Mouse (Mus musculus) erythroblast, embryonic 14.5 days (primary cell): Measurements from ENCODE around the gene Serpinb8. TPM values are rescaled to one million over a fixed set of nuclear protein-coding genes. Genes with fewer than 3 reads are reported as not detected.

Source experiments
- H3K27me3 ChIP-seq: 2 replicates; pipeline ENCODE4 v1.6.1; 2012; ENCODE audit warnings: inconsistent platforms; ENCODE audit not compliant: control insufficient read depth
- H3K36me3 ChIP-seq: 2 replicates; pipeline ENCODE4 v1.6.1; 2012; ENCODE audit warnings: mild to moderate bottlenecking, inconsistent platforms; ENCODE audit not compliant: control insufficient read depth
- H3K4me1 ChIP-seq: 2 replicates; pipeline ENCODE4 v1.6.1; 2012; ENCODE audit warnings: inconsistent platforms; ENCODE audit not compliant: control insufficient read depth
- H3K4me3 ChIP-seq: replicated peaks from 2 replicates; pipeline ENCODE3; 2012; ENCODE audit warnings: moderate library complexity, mild to moderate bottlenecking, inconsistent platforms
- H3K9me3 ChIP-seq: 2 replicates; pipeline ENCODE4 v1.6.1; 2012; ENCODE audit warnings: low read length, inconsistent platforms, mixed read lengths; ENCODE audit not compliant: control insufficient read depth
- GATA1 ChIP-seq: IDR thresholded peaks from 2 replicates; pipeline ENCODE4 v1.6.1; 2012; ENCODE audit warnings: low read length, inconsistent platforms, mixed read lengths
- TAL1 ChIP-seq: IDR thresholded peaks from 3 replicates; pipeline ENCODE4 v1.6.1; 2012; ENCODE audit warnings: low read length, inconsistent platforms, mixed read lengths
- polyA plus RNA-seq: library from polyadenylated mRNA; stranded (reverse); fragments of >175 nt; gene quantifications from 2 replicates; pipeline ENCODE4 v1.2.3, GENCODE M21; 2012

The Serpinb8 gene
- polyA plus RNA-seq, result not detected in 2 replicates

GRCm38 (mm10) chr1:107589691-107590470, at the start of gene Serpinb8:
Gene Serpinb8, plus strand, starts transcription at chr1:107590006.
- H3K4me1 ChIP-seq, result no peaks in the 10 kb centered on the region
- H3K36me3 ChIP-seq, result no peaks in the 10 kb centered on the region
- H3K9me3 ChIP-seq, result no peaks in the 10 kb centered on the region
- H3K4me3 ChIP-seq, result no peak within 1 kb of the TSS
- H3K27me3 ChIP-seq, result no peaks in the 10 kb centered on the region
- TF ChIP-seq TAL1, result no peak
- no peak for TF ChIP-seq GATA1

DNA sequence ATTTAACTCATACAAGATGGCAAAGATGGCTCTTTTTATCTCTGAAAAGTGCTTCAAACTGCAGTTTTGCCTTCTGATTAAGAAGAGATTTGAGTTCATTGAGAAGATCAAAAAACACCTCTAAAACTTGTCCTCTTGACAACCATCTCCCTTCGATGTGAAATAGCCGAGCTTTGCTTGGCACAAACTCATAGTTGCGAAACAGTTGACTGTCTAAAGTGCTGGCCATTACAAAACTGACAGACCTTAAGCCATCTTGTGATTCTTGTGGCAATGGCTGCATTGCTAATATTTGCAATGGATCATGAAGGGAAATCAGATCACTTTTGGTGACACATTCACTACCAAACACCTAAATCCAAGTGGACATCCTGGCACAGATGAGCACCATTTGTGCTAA, 30.3 kb upstream of the Serpinb8 start:
- no peak for TF ChIP-seq TAL1
- TF ChIP-seq GATA1, result no peak
- Histone ChIP-seq H3K27me3 (no peaks in the 10 kb centered on the region), H3K4me3 (no peak overlapping the region), H3K4me1 (no peaks in the 10 kb centered on the region), H3K36me3 (no peaks in the 10 kb centered on the region), H3K9me3 (no peaks in the 10 kb centered on the region)

DNA sequence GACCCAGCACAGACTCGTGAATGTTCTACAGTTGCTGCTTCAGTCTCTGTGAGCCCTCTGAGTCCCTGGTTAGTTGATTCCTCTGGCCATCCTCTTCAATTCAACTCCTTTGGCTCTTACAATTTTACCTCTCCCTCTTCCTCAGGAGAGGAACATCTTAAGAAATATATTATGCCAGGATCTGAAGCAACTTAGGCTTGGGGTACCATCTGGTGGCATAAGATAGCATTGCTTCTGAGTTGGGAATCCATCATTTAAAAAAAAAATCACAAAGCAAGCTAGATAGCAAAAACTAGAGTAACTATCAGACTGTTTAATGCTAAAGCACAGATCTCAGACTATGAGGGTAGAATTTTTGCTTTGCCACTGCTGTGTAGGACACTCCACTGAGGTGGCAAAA, 27.7 kb upstream of the Serpinb8 start:
- H3K4me1 ChIP-seq, result no peaks in the 10 kb centered on the region
- H3K36me3 ChIP-seq, result no peaks in the 10 kb centered on the region
- no peaks in the 10 kb centered on the region for H3K9me3 ChIP-seq
- no peak for TF ChIP-seq TAL1
- no peak for TF ChIP-seq GATA1
- H3K27me3 ChIP-seq, result no peaks in the 10 kb centered on the region
- H3K4me3 ChIP-seq, result no peak overlapping the region

- TF ChIP-seq TAL1, result no peak
- TF ChIP-seq GATA1, result no peak
- no peaks in the 10 kb centered on the region for H3K4me1 ChIP-seq
Observed at GRCm38 (mm10) chr1:107565644-107566043, 24.2 kb upstream of the Serpinb8 start.

DNA sequence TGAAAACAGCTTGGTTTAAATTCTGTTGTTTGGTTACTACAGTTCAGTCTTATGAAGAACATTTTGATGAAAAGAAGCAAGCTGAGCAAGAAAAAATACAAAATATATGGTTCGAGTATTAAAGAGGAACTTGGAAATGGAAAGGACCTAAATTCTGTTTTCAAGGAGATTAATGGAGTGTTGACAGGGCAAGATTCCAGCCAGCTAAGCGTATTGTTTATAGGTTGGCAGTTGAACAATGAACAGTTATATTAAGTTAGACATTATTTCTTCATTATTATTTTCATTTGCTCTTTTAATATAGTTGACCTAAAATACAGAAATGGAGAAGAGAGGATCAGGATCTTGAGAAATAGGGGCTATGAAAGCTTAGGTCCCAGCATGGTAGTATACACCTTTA, 13.7 kb upstream of the Serpinb8 start:
- no peaks in the 10 kb centered on the region for H3K36me3 ChIP-seq

More at GRCm38 (mm10) chr1:107565644-107566043, 24.2 kb upstream of the Serpinb8 start:
- H3K27me3 ChIP-seq, result no peaks in the 10 kb centered on the region
- H3K9me3 ChIP-seq, result no peaks in the 10 kb centered on the region
- H3K36me3 ChIP-seq, result no peaks in the 10 kb centered on the region
- no peak overlapping the region for H3K4me3 ChIP-seq

DNA sequence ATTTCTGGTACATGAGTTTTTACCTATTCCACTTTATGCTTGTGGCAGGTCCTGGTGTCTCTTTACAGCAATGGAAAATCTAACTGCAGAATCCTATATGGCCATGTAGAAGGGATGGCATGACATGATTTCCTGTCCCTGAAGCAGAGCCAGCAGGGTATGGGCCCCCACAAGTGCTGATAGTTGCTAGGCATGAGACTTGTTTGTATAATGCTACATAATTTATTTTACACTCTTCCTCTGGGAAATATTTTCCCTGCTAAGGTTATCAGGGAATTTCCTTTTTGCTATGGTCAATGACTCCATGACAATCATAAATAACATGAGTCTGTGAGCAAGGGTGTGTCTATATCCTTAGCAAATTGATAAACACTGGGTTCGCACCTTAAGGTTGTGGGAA, 12.3 kb upstream of the Serpinb8 start:
- no peaks in the 10 kb centered on the region for H3K27me3 ChIP-seq
- H3K4me3 ChIP-seq, result no peak overlapping the region
- TF ChIP-seq GATA1 (no peak), TAL1 (no peak)
- H3K36me3 ChIP-seq, result no peaks in the 10 kb centered on the region
- H3K4me1 ChIP-seq, result no peaks in the 10 kb centered on the region
- no peaks in the 10 kb centered on the region for H3K9me3 ChIP-seq

More for the DNA sequence above, 13.7 kb upstream of the Serpinb8 start:
- H3K4me1 ChIP-seq, result no peaks in the 10 kb centered on the region
- no peaks in the 10 kb centered on the region for H3K9me3 ChIP-seq
- no peaks in the 10 kb centered on the region for H3K27me3 ChIP-seq
- TF ChIP-seq TAL1, result no peak
- TF ChIP-seq GATA1, result no peak
- no peak overlapping the region for H3K4me3 ChIP-seq

DNA sequence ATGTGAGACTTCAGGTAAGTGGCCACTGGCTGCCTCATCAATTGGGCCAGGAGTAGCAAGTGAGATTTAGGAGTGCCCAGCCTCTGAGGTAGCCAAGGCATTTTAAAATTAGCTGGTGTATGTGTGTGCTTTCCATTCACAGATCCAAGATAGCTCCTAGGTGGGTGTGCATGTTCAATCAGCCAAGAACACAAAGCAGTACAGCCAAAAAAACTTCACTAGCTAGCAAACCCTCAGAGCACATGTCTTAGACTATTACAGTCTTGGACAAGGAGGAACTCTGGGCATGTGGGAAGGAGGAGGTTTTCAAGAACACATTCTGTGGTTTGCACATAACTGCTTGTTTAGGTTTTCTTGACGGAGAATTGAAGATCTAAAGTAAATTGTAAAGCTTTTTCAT, 8.6 kb upstream of the Serpinb8 start:
- Histone ChIP-seq H3K27me3 (no peaks in the 10 kb centered on the region), H3K4me1 (no peaks in the 10 kb centered on the region), H3K36me3 (no peaks in the 10 kb centered on the region), H3K9me3 (no peaks in the 10 kb centered on the region), H3K4me3 (no peak overlapping the region)
- TF ChIP-seq TAL1 (no peak), GATA1 (no peak)

DNA sequence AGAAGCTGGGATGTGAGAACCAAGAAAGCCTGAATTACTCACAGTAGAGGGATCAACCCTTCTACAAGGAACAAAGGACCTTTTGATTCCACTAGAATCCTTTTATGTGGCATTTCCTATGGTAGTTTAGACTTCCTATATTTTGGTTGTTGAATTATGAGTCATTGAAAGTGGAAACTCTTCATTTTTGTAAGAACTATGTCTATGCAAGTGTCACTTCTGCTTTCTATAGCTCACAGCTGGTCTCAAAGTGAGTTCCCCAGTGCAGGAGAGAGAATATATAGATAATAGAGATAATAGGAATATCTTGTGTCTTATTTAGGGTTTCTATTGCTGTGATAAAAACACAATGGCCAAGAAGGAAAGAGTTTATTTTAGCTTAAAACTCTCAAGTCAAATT, 6.9 kb upstream of the Serpinb8 start:
- Histone ChIP-seq H3K4me1 (no peaks in the 10 kb centered on the region), H3K27me3 (no peaks in the 10 kb centered on the region), H3K36me3 (no peaks in the 10 kb centered on the region), H3K4me3 (no peak overlapping the region), H3K9me3 (no peaks in the 10 kb centered on the region)
- TF ChIP-seq GATA1, result no peak
- TF ChIP-seq TAL1, result no peak

GRCm38 (mm10) chr1:107583958-107584376, 5.8 kb upstream of the Serpinb8 start:
- Histone ChIP-seq H3K36me3 (no peaks in the 10 kb centered on the region), H3K4me3 (no peak overlapping the region), H3K4me1 (no peaks in the 10 kb centered on the region), H3K27me3 (no peaks in the 10 kb centered on the region), H3K9me3 (no peaks in the 10 kb centered on the region)
- TF ChIP-seq GATA1 (no peak), TAL1 (no peak)
